Mouse (Mus musculus) testis, adult 2 months (tissue): ENCODE data around the gene Prr23a1.
A peak's percentile ranks its signal among the peaks of the same experiment; 100 is the strongest.

Source experiments
- CTCF ChIP-seq: fragments of 200-500 bp; IDR thresholded peaks from 2 replicates; pipeline ENCODE4 v1.5.1; 2012; ENCODE audit warnings: low read depth, mild to moderate bottlenecking, inconsistent platforms, low read length, moderate library complexity; ENCODE audit not compliant: control insufficient read depth, insufficient read depth, insufficient replicate concordance
- POLR2A ChIP-seq: fragments of 200-500 bp; IDR thresholded peaks from 2 replicates; pipeline ENCODE4 v1.6.1; 2012; ENCODE audit warnings: low read depth, mild to moderate bottlenecking, inconsistent platforms, low read length, moderate library complexity; ENCODE audit not compliant: control insufficient read depth

- TF ChIP-seq CTCF (no peak), POLR2A (peak; percentile 18; the same call in 1 of the 2 replicates)
These were observed at the start of gene Prr23a1 for GRCm38 (mm10) chr9:98842117-98842516.
